Mouse (Mus musculus) limb, embryonic 14.5 days (tissue): ENCODE data around the gene Clip2. TPM values are rescaled to one million over a fixed set of nuclear protein-coding genes. Genes with fewer than 3 reads are reported as not detected.

ENCODE experiments used
- ATAC-seq: fragments of 200-750 bp; cut with Nextera tagmentation; 2 replicates; pipeline ENCODE4 v1.8.0; 2017; ENCODE audit warnings: low read depth, moderate number of reproducible peaks, moderate TSS enrichment; ENCODE audit not compliant: low FRiP score
- DNase-seq: peaks from one replicate; pipeline ENCODE4 v3.0.0-alpha.2; 2015; ENCODE audit warnings: low spot score
- H3K27ac ChIP-seq: fragments of 300-500 bp; sonication (generic); replicated peaks from 2 replicates; pipeline ENCODE4 v1.5.1; 2014; ENCODE audit warnings: low read depth, mild to moderate bottlenecking, low read length, moderate library complexity, mixed read lengths
- H3K27me3 ChIP-seq: fragments of 300-500 bp; sonication (generic); 2 replicates; pipeline ENCODE4 v1.6.1; 2014; ENCODE audit warnings: low read length, mixed read lengths; ENCODE audit not compliant: control insufficient read depth, insufficient read depth
- H3K36me3 ChIP-seq: fragments of 300-500 bp; sonication (generic); 2 replicates; pipeline ENCODE4 v1.6.1; 2014; ENCODE audit warnings: mild to moderate bottlenecking, low read length, moderate library complexity, mixed read lengths; ENCODE audit not compliant: control insufficient read depth, insufficient read depth
- H3K4me1 ChIP-seq: fragments of 300-500 bp; sonication (generic); 2 replicates; pipeline ENCODE4 v1.6.1; 2014; ENCODE audit warnings: antibody characterized with exemption, low read length, mixed read lengths; ENCODE audit not compliant: control insufficient read depth, insufficient read depth
- H3K4me2 ChIP-seq: fragments of 300-500 bp; sonication (generic); replicated peaks from 2 replicates; pipeline ENCODE4 v1.6.1; 2014; ENCODE audit warnings: low read depth, mild to moderate bottlenecking, low read length, moderate library complexity; ENCODE audit not compliant: severe bottlenecking
- H3K4me3 ChIP-seq: fragments of 300-500 bp; sonication (generic); replicated peaks from 2 replicates; pipeline ENCODE4 v1.5.1; 2014; ENCODE audit warnings: low read length
- H3K9ac ChIP-seq: fragments of 300-500 bp; sonication (generic); 2 replicates; pipeline ENCODE4 v1.6.1; 2014; ENCODE audit warnings: mild to moderate bottlenecking, low read depth, low read length, moderate library complexity; ENCODE audit not compliant: severe bottlenecking
- H3K9me3 ChIP-seq: fragments of 300-500 bp; sonication (generic); 2 replicates; pipeline ENCODE4 v1.6.1; 2016; ENCODE audit warnings: low read length; ENCODE audit not compliant: control insufficient read depth
- POLR2A ChIP-seq: fragments of 200-500 bp; IDR thresholded peaks from 2 replicates; pipeline ENCODE4 v1.8.0; 2012; ENCODE audit warnings: inconsistent platforms, mild to moderate bottlenecking, moderate library complexity, borderline replicate concordance; ENCODE audit not compliant: insufficient read depth, insufficient read length; ENCODE audit errors: extremely low read depth
- WGBS: fragments of 180-500 bp; shearing (Covaris S2); extraction: QIAGEN DNeasy Blood & Tissue Kit; methylation state at CpG from one replicate; pipeline ENCODE4 v1.1.7; 2014; 5-methylcytosine and 5-hydroxymethylcytosine counted together
- polyA plus RNA-seq, 2 experiments: library from polyadenylated mRNA; depleted of rRNA in 1 of 2; stranded (reverse) in 1 of 2; unstranded in 1 of 2; fragments of >200 nt; fragmentation: Nextera tagmentation in 1 of 2; extraction: Ambion mirVana in 1 of 2; gene quantifications; 2 replicates each; pipeline versions ENCODE4 v1.2.1 to v1.2.3; 2012 to 2014

The Clip2 gene
- polyA plus RNA-seq, 2 experiments, result 4.7 to 25.5 TPM

DNA sequence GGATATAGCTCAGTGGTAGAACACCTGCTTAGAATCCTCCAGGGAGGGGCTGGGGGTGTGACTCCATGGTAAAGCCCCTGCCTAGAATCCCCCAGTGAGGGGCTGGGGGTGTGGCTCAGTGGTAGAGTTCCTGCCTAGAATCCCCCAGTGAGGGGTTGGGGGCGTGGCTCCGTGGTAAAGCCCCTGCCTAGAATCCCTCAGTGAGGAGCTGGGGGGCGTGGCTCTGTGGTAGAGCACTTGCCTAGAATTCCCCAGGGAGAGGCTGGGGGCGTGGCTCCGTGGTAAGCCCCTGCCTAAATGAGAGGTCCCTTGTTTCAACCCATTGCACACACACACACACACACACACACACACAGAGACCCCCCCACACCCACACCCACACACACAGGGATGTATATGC is 42.0 kb downstream of the Clip2 start:
- Histone ChIP-seq H3K9me3 (no peaks in the 10 kb centered on the region), H3K9ac (no peak overlapping the region), H3K36me3 (peaks cover 70% of the 10 kb centered on the region), H3K27ac (no peak overlapping the region), H3K27me3 (no peaks in the 10 kb centered on the region), H3K4me1 (no peaks in the 10 kb centered on the region), H3K4me3 (no peak overlapping the region), H3K4me2 (no peak overlapping the region)
- TF ChIP-seq POLR2A, result no peak
- 89% methylated on average over 5 of the region's 5 CpGs for WGBS
- no peak for DNase-seq
- ATAC-seq, result no peak

GRCm38 (mm10) chr5:134508965-134509364 is 43.3 kb downstream of the Clip2 start:
- Histone ChIP-seq H3K9ac (no peak overlapping the region), H3K9me3 (no peaks in the 10 kb centered on the region), H3K36me3 (peaks cover 57% of the 10 kb centered on the region), H3K4me2 (no peak overlapping the region), H3K4me1 (no peaks in the 10 kb centered on the region), H3K4me3 (no peak overlapping the region), H3K27me3 (no peaks in the 10 kb centered on the region), H3K27ac (no peak overlapping the region)
- 93% methylated on average over 5 of the region's 5 CpGs for WGBS
- ATAC-seq (no peak), DNase-seq (no peak)
- TF ChIP-seq POLR2A, result no peak

DNA sequence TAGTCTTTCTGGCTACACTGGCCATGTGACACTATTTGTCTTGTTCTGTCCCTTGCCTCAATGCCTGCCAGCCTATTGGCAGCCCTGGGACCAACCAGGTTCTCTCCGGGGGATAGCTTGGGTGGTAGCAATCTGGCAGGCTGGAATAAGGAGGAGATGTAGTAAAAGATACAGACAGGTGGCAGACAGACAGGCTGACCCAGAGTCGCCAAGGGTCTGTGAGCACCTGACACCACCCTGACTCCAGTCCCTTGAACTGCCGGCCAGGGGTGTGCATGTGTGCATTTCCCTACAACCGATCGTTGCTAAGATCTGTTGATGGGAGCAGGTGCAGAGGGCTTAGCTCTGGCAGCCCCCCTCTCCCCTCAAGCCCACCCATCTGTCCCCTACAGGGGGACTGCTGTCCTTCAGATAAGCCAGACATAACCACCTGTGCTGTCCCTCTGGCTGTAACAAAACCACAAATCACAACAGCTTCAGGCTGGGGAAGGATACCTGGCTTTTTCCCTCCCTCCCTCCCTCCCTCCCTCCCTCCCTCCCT is 44.3 kb downstream of the Clip2 start:
- H3K36me3 ChIP-seq, result peaks cover 54% of the 10 kb centered on the region
- H3K27ac ChIP-seq, result no peak overlapping the region
- no peak for TF ChIP-seq POLR2A
- no peak overlapping the region for H3K4me2 ChIP-seq
- no peak for DNase-seq
- 71% methylated on average over 5 of the region's 5 CpGs for WGBS
- no peaks in the 10 kb centered on the region for H3K9me3 ChIP-seq
- no peak overlapping the region for H3K9ac ChIP-seq
- no peak overlapping the region for H3K4me3 ChIP-seq
- ATAC-seq, result peak; percentile 48
- no peaks in the 10 kb centered on the region for H3K27me3 ChIP-seq
- no peaks in the 10 kb centered on the region for H3K4me1 ChIP-seq

- Histone ChIP-seq H3K4me2 (no peak overlapping the region), H3K4me3 (no peak overlapping the region), H3K9ac (no peak overlapping the region), H3K4me1 (no peaks in the 10 kb centered on the region), H3K27ac (no peak overlapping the region), H3K36me3 (peaks cover 55% of the 10 kb centered on the region), H3K27me3 (no peaks in the 10 kb centered on the region), H3K9me3 (no peaks in the 10 kb centered on the region)
- DNase-seq (peak; percentile 60), ATAC-seq (peak; percentile 51; the same call in 1 of the 2 replicates)
- 23% methylated on average over 10 of the region's 10 CpGs for WGBS
- no peak for TF ChIP-seq POLR2A
Observed at GRCm38 (mm10) chr5:134507307-134507706, 44.9 kb downstream of the Clip2 start.

GRCm38 (mm10) chr5:134505810-134506292 is 46.4 kb downstream of the Clip2 start:
- Histone ChIP-seq H3K9ac (no peak overlapping the region), H3K4me1 (no peaks in the 10 kb centered on the region), H3K4me3 (no peak overlapping the region), H3K27me3 (no peaks in the 10 kb centered on the region), H3K4me2 (no peak overlapping the region), H3K36me3 (peaks cover 54% of the 10 kb centered on the region), H3K27ac (no peak overlapping the region), H3K9me3 (no peaks in the 10 kb centered on the region)
- DNase-seq, result no peak
- WGBS, result 73% methylated on average over 9 of the region's 9 CpGs
- no peak for ATAC-seq
- TF ChIP-seq POLR2A, result no peak
